Mouse (Mus musculus): ENCODE data around the gene Dffa. TPM values are rescaled to one million over a fixed set of nuclear protein-coding genes. Genes with fewer than 3 reads are reported as not detected.

The Dffa gene
- polyA plus RNA-seq, 1 experiment = 17.5 TPM

GRCm38 (mm10) chr4:149150721-149151120 is 46.8 kb downstream of the Dffa start:
- peaks cover 41% of the 10 kb centered on the region for H3K36me3 ChIP-seq (ENCODE audit: control insufficient read depth, insufficient read depth)
- no peak overlapping the region for H3ac ChIP-seq (ENCODE audit: control insufficient read depth, insufficient read length)
- TF ChIP-seq POLR2AphosphoS2 (IDR thresholded peaks at IDR 0.05; ENCODE audit: insufficient read length, low read depth) (peak; percentile 15), MYOD1 (IDR thresholded peaks at IDR 0.05; ENCODE audit: control insufficient read depth in 1 of 3, insufficient read length in 2 of 3, low read depth in 2 of 3) (no peak)
- H3K4me2 ChIP-seq (ENCODE audit: low read depth) = no peak overlapping the region
- H3K79me2 ChIP-seq (ENCODE audit: control insufficient read depth, insufficient read depth) = no peaks in the 10 kb centered on the region
- no peak overlapping the region for H3K4me3 ChIP-seq
- H3K27me3 ChIP-seq (ENCODE audit: control insufficient read depth, insufficient read depth, insufficient read length) = no peaks in the 10 kb centered on the region

- Histone ChIP-seq H3K36me3 (ENCODE audit: control insufficient read depth, insufficient read depth) (peaks cover 67% of the 10 kb centered on the region), H3K27me3 (ENCODE audit: control insufficient read depth, insufficient read depth, insufficient read length) (no peaks in the 10 kb centered on the region), H3K4me3 (no peak overlapping the region), H3K4me2 (ENCODE audit: low read depth) (no peak overlapping the region), H3ac (ENCODE audit: control insufficient read depth, insufficient read length) (no peak overlapping the region), H3K79me2 (ENCODE audit: control insufficient read depth, insufficient read depth) (no peaks in the 10 kb centered on the region)
- TF ChIP-seq MYOG (IDR thresholded peaks at IDR 0.05; ENCODE audit: control insufficient read depth in 1 of 3, insufficient read depth in 1 of 3, insufficient read length in 2 of 3, low read depth in 2 of 3) (no peak), REST (IDR thresholded peaks at IDR 0.05; ENCODE audit: insufficient read depth, insufficient read length) (no peak), POLR2AphosphoS2 (IDR thresholded peaks at IDR 0.05; ENCODE audit: insufficient read length, low read depth) (no peak), MAX (IDR thresholded peaks at IDR 0.05; ENCODE audit: low read depth) (no peak), TCF12 (IDR thresholded peaks at IDR 0.05; ENCODE audit: insufficient read depth, poor library complexity, severe bottlenecking) (no peak), USF1 (IDR thresholded peaks at IDR 0.05; ENCODE audit: low read depth) (no peak), TCF3 (IDR thresholded peaks at IDR 0.05; ENCODE audit: insufficient read length, low read depth) (no peak), POLR2A (IDR thresholded peaks at IDR 0.05; ENCODE audit: insufficient read length, low read depth) (no peak), E2F4 (IDR thresholded peaks at IDR 0.05; ENCODE audit: insufficient read depth) (no peak), MYOD1 (IDR thresholded peaks at IDR 0.05; ENCODE audit: control insufficient read depth in 1 of 3, insufficient read length in 2 of 3, low read depth in 2 of 3) (no peak), CEBPB (IDR thresholded peaks at IDR 0.05; ENCODE audit: insufficient read depth, poor library complexity, severe bottlenecking) (no peak), SRF (IDR thresholded peaks at IDR 0.05; ENCODE audit: control insufficient read depth, insufficient read length, low read depth) (no peak)
Measured at GRCm38 (mm10) chr4:149154859-149155258, 50.9 kb downstream of the Dffa start.

- H3K27me3 ChIP-seq (ENCODE audit: control insufficient read depth, insufficient read depth, insufficient read length) = no peaks in the 10 kb centered on the region
- TF ChIP-seq MAX (IDR thresholded peaks at IDR 0.05; ENCODE audit: low read depth) = no peak
- no peak for TF ChIP-seq E2F4 (IDR thresholded peaks at IDR 0.05; ENCODE audit: insufficient read depth)
- TF ChIP-seq CEBPB (IDR thresholded peaks at IDR 0.05; ENCODE audit: insufficient read depth, poor library complexity, severe bottlenecking) = no peak
- no peak for TF ChIP-seq SRF (IDR thresholded peaks at IDR 0.05; ENCODE audit: control insufficient read depth, insufficient read length, low read depth)
- TF ChIP-seq MYOG (IDR thresholded peaks at IDR 0.05; ENCODE audit: control insufficient read depth in 1 of 3, insufficient read depth in 1 of 3, insufficient read length in 2 of 3, low read depth in 2 of 3) = no peak
- no peak for TF ChIP-seq TCF3 (IDR thresholded peaks at IDR 0.05; ENCODE audit: insufficient read length, low read depth)
- TF ChIP-seq REST (IDR thresholded peaks at IDR 0.05; ENCODE audit: insufficient read depth, insufficient read length) = no peak
- no peak for TF ChIP-seq POLR2A (IDR thresholded peaks at IDR 0.05; ENCODE audit: insufficient read length, low read depth)
- no peak for TF ChIP-seq USF1 (IDR thresholded peaks at IDR 0.05; ENCODE audit: low read depth)
- TF ChIP-seq TCF12 (IDR thresholded peaks at IDR 0.05; ENCODE audit: insufficient read depth, poor library complexity, severe bottlenecking) = no peak
- no peaks in the 10 kb centered on the region for H3K79me2 ChIP-seq (ENCODE audit: control insufficient read depth, insufficient read depth)
- no peak overlapping the region for H3ac ChIP-seq (ENCODE audit: control insufficient read depth, insufficient read length)
- H3K36me3 ChIP-seq (ENCODE audit: control insufficient read depth, insufficient read depth) = peaks cover 58% of the 10 kb centered on the region
- no peak overlapping the region for H3K4me2 ChIP-seq (ENCODE audit: low read depth)
- no peak overlapping the region for H3K4me3 ChIP-seq
Measured at GRCm38 (mm10) chr4:149155711-149156110, 51.8 kb downstream of the Dffa start.

GRCm38 (mm10) chr4:149157415-149157973 is 53.5 kb downstream of the Dffa start:
- TF ChIP-seq TCF12 (IDR thresholded peaks at IDR 0.05; ENCODE audit: insufficient read depth, poor library complexity, severe bottlenecking) = no peak
- no peak for TF ChIP-seq REST (IDR thresholded peaks at IDR 0.05; ENCODE audit: insufficient read depth, insufficient read length)
- TF ChIP-seq POLR2A (IDR thresholded peaks at IDR 0.05; ENCODE audit: insufficient read length, low read depth) = no peak
- no peak for TF ChIP-seq E2F4 (IDR thresholded peaks at IDR 0.05; ENCODE audit: insufficient read depth)
- no peak for TF ChIP-seq CEBPB (IDR thresholded peaks at IDR 0.05; ENCODE audit: insufficient read depth, poor library complexity, severe bottlenecking)
- no peak for TF ChIP-seq MYOG (IDR thresholded peaks at IDR 0.05; ENCODE audit: control insufficient read depth in 1 of 3, insufficient read depth in 1 of 3, insufficient read length in 2 of 3, low read depth in 2 of 3)
- no peak for TF ChIP-seq SRF (IDR thresholded peaks at IDR 0.05; ENCODE audit: control insufficient read depth, insufficient read length, low read depth)
- no peak for TF ChIP-seq TCF3 (IDR thresholded peaks at IDR 0.05; ENCODE audit: insufficient read length, low read depth)
- no peak for TF ChIP-seq USF1 (IDR thresholded peaks at IDR 0.05; ENCODE audit: low read depth)
- TF ChIP-seq MYOD1 (IDR thresholded peaks at IDR 0.05; ENCODE audit: control insufficient read depth in 1 of 3, insufficient read length in 2 of 3, low read depth in 2 of 3) = no peak
- no peak for TF ChIP-seq POLR2AphosphoS2 (IDR thresholded peaks at IDR 0.05; ENCODE audit: insufficient read length, low read depth)
- TF ChIP-seq MAX (IDR thresholded peaks at IDR 0.05; ENCODE audit: low read depth) = no peak

GRCm38 (mm10) chr4:149159203-149159602 is 55.3 kb downstream of the Dffa start:
- TF ChIP-seq E2F4 (IDR thresholded peaks at IDR 0.05; ENCODE audit: insufficient read depth) (no peak), MAX (IDR thresholded peaks at IDR 0.05; ENCODE audit: low read depth) (no peak), TCF12 (IDR thresholded peaks at IDR 0.05; ENCODE audit: insufficient read depth, poor library complexity, severe bottlenecking) (no peak), TCF3 (IDR thresholded peaks at IDR 0.05; ENCODE audit: insufficient read length, low read depth) (no peak), USF1 (IDR thresholded peaks at IDR 0.05; ENCODE audit: low read depth) (no peak), POLR2A (IDR thresholded peaks at IDR 0.05; ENCODE audit: insufficient read length, low read depth) (no peak), SRF (IDR thresholded peaks at IDR 0.05; ENCODE audit: control insufficient read depth, insufficient read length, low read depth) (no peak), CEBPB (IDR thresholded peaks at IDR 0.05; ENCODE audit: insufficient read depth, poor library complexity, severe bottlenecking) (no peak), MYOG (IDR thresholded peaks at IDR 0.05; ENCODE audit: control insufficient read depth in 1 of 3, insufficient read depth in 1 of 3, insufficient read length in 2 of 3, low read depth in 2 of 3) (no peak), REST (IDR thresholded peaks at IDR 0.05; ENCODE audit: insufficient read depth, insufficient read length) (no peak), MYOD1 (IDR thresholded peaks at IDR 0.05; ENCODE audit: control insufficient read depth in 1 of 3, insufficient read length in 2 of 3, low read depth in 2 of 3) (no peak), POLR2AphosphoS2 (IDR thresholded peaks at IDR 0.05; ENCODE audit: insufficient read length, low read depth) (no peak)
- Histone ChIP-seq H3K79me2 (ENCODE audit: control insufficient read depth, insufficient read depth) (peaks cover 16% of the 10 kb centered on the region), H3ac (ENCODE audit: control insufficient read depth, insufficient read length) (no peak overlapping the region), H3K36me3 (ENCODE audit: control insufficient read depth, insufficient read depth) (peaks cover 45% of the 10 kb centered on the region), H3K4me2 (ENCODE audit: low read depth) (no peak overlapping the region), H3K27me3 (ENCODE audit: control insufficient read depth, insufficient read depth, insufficient read length) (no peaks in the 10 kb centered on the region), H3K4me3 (no peak overlapping the region)

More at GRCm38 (mm10) chr4:149157415-149157973, 53.5 kb downstream of the Dffa start:
- peaks cover 60% of the 10 kb centered on the region for H3K36me3 ChIP-seq (ENCODE audit: control insufficient read depth, insufficient read depth)
- H3K27me3 ChIP-seq (ENCODE audit: control insufficient read depth, insufficient read depth, insufficient read length) = no peaks in the 10 kb centered on the region
- H3K4me2 ChIP-seq (ENCODE audit: low read depth) = no peak overlapping the region
- no peak overlapping the region for H3K4me3 ChIP-seq
- H3K79me2 ChIP-seq (ENCODE audit: control insufficient read depth, insufficient read depth) = no peaks in the 10 kb centered on the region
- no peak overlapping the region for H3ac ChIP-seq (ENCODE audit: control insufficient read depth, insufficient read length)
